Mouse (Mus musculus) frontal cortex, postnatal 36 days (tissue): ENCODE measurements around the gene Cenph.
"Not testable (repeated sequence)": the region's sequence is repeated elsewhere in the genome, so short reads cannot be mapped to it uniquely, and the experiment has no call there.

Experiments
- DNase-seq, 2 experiments: peaks; one replicate each; pipeline ENCODE4 v3.0.0; 2022; ENCODE audit warnings: low spot score in 2 of 2

Cenph gene

GRCm38 (mm10) chr13:100746090-100746489, 29.6 kb downstream of the Cenph start:
- DNase-seq, result peak; percentile 54 to 83

DNA sequence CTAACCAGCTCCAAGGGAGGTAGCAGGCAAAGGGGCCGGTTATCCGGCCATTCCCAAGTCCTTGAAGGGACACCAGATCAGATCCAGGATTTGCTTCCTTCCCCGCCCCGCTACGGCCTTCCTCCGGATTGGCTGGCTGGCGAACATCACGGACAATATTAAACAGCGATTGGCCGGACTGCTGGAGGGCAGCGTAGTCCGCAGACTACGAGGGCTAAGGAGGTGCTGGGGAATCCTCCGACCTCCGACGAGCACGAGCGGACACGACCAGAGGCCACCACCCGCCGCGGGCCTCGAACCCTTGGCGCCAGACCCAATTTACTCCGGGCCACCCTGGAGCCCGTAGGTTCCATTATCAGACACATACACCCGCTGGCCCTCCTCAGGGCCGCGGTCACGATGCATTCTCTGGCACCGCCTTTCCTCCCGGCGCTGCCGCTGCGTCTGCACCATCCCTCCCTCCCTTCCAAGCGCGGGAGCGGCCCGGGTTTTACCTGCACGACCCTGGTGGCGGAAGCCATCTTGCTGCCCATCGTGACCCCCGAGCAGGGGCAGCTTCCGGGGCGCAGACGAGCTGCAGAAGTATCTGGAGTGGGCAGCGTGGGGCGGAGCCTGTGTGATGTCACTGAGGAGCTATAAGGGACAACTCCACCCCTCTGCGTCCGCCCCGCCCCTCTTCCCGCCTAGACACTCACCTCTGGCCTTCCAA, 31.5 kb downstream of the Cenph start, which contains the start of gene Mrps36:
Gene Mrps36 (minus strand): TSS at position 624 of the 709 bp plus-strand sequence.
- DNase-seq, result peak; percentile 91 to 94

DNA sequence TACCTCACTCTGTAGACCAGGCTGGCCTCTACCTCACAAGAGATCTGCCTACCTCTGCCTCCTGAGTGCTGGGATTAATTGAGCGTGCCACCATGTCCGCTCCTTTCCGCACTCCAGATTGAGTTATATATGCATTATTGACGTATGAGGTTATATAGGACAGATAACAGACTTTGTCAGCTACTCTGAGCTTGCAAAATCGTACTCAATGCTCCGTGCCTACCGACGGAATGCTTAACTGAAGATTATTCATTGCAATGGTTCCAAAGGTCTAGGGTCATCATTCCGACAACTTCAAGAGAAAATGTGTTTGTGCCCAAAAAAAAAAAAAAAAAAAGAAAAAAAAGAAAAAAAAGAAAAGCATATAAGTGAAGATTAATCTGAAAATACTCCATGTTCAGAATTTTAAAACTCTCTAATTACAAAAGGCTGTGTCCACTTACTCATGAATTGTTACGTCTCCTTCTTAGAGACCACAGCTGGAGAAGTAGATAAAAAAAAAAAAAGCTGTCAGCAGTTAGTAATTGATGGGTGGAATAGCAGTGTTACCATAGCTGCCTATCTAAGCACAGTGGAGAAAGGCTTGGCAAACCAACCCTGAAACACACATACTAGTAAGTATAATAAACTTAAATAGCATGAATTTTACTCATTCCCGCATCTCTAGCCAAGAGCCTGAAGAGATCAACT, 32.2 kb downstream of the Cenph start:
- DNase-seq, result no peak

GRCm38 (mm10) chr13:100742831-100743230, 32.9 kb downstream of the Cenph start:
- DNase-seq, result no peak

DNA sequence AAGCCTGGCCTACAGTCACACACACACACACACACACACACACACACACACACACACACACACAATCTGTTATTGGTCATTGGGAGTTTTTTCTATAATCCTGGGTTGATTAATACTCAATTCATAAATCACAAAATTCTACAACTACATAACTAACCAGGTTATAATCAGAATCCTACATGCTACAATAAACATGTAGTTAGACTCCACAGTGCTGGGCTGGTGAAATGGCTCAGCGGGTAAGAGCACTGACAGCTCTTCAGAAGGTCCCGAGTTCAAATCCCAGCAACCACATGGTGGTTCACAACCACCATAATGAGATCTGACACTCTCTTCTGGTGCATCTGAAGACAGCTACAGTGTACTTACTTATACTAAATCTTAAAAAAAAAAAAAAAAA, 42.9 kb downstream of the Cenph start:
- no peak for DNase-seq

- DNase-seq, result not testable (repeated sequence)
These were observed 44.1 kb downstream of the Cenph start for GRCm38 (mm10) chr13:100731462-100732046.

GRCm38 (mm10) chr13:100730861-100731176, 44.9 kb downstream of the Cenph start, which contains the start of gene Cdk7:
Gene Cdk7, minus strand, starts transcription at chr13:100730939.
- DNase-seq, result peak; percentile 91 to 96

DNA sequence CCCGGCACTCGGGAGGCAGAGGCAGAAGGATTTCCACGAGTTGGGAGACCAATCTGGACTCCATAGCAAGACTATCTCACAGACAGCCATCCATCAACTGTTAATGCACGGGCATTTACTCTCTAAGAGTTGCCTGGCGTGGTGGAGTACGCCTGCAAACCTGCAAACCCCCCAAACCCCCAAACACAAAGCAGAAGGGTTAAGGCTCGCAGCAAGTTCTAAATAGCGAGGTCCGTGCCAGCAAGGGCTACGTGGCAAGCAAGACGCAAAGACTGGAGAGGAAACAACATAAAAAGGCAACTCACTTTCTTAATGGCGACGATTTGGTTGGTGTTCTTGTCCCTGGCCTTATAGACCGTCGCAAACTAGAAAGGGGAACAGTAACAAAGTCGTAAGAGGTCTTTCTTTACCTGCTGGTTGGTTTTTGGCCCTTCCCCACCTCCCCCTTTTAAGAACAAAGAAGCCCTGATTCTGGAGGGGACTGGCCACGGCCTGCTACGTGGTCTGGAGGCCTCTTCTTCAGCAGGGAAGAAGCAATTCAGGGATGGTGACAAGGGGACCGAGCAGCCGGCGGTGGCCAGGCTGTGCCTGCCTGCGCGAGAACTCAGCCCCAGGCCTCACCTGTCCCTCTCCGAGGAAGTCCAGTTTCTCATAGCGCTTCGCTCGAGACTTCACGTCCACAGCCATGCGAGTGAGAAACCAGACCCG, 45.4 kb downstream of the Cenph start:
- DNase-seq, result no peak

GRCm38 (mm10) chr13:100728530-100728929, 47.2 kb downstream of the Cenph start:
- DNase-seq, result not testable (repeated sequence)

DNA sequence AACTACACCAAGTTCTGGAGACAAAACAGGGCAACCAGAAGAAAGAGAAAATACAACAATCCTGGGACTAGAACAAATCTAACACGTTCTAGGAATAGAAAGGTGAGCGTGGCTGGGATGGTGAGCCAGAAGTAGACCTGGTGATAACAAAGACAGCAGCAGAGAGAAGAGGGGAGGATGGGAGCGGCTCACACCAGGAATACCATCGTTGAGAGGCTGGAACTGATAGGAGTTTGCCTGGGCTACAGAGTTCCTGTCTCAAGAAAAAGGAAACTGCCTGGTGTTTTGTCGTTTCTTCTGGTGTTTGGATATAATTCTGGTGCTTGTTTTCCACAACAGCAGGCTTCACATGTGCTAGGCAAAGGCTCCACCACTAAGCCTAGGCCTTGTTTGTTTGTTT, 47.6 kb downstream of the Cenph start:
- DNase-seq, result no peak

DNA sequence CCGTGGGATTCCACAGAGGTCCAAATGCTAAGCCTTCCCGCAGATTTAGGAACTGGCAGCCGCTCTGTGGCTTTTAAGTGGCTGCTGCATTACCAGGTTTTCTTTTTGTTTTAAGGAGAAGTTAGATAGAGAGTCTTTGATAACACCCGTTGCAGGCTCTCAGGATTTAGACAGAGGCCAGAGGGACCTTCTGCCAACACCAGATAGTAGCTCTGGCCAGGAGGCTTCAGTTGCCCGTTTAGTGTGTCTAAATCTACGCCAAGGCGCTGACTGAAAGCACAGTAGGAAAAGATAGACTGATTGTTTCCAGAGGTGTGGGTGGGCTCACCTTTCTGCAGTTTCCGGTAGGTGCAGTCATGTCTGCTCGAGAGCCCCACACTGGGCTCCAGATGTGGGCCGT, 50.5 kb downstream of the Cenph start:
- DNase-seq, result no peak

- no peak for DNase-seq
These were observed 51.5 kb downstream of the Cenph start for GRCm38 (mm10) chr13:100724051-100724754.

- DNase-seq, result no peak
These were observed 54.0 kb downstream of the Cenph start for GRCm38 (mm10) chr13:100721656-100722055.

DNA sequence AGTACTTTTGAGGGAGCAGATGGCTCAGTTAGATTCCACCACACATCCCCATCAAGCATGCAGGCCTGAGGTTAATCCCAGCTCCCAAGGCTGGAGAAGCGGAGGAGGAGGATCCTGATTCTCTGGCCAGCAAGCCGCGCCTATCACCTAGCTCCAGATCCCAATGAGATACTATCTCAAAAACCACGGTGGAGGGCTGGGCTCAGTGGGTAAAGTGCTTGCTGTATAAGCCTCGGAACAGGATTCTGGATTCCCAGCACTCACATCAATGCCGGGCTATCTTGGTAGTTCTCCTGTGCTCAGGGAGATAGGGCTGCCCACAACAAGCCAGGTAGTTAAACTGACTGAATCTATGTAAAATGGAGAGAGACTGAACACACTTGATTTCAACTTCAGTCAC, 60.2 kb downstream of the Cenph start:
- DNase-seq, result no peak
